Mouse (Mus musculus) C2C12 (cell line): ENCODE results near the gene Chl1.

Experiments
- CTCF ChIP-seq: IDR thresholded peaks from one replicate; pipeline ENCODE4 v1.5.1; 2011; ENCODE audit not compliant: control insufficient read depth, insufficient read depth, insufficient read length
- MYOG ChIP-seq: IDR thresholded peaks from one replicate; pipeline ENCODE4 v1.6.1; 2011; ENCODE audit not compliant: control insufficient read depth, insufficient read length; ENCODE audit errors: extremely low read depth
- USF1 ChIP-seq: IDR thresholded peaks from one replicate; pipeline ENCODE4 v1.6.1; 2011; ENCODE audit warnings: low read depth, mild to moderate bottlenecking, control low read depth, moderate library complexity

DNA sequence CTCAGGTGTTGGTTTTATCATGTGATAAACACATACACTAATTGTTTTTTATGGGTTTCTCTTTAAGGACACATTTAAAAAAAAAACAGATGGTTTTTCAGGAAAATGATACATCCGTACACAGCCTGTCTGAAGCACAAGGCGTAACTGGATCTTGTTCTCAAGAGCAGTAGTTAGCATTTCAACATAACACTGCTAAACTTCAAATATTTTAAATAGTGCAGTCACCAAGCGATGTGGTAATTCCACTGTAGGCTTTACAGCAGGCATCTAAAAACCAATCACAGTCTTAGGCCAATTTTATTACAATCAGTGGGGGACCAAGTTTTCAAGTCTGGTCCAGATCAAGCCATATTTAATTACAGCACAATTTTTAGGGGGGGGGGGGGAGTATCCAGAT, 103.3 kb downstream of the Chl1 start:
- TF ChIP-seq CTCF (no peak), MYOG (no peak), USF1 (no peak)
